Mouse (Mus musculus) adrenal gland, adult 18-20 months (tissue): Measurements from ENCODE around the gene Ston2. TPM values are rescaled to one million over a fixed set of nuclear protein-coding genes. Genes with fewer than 3 reads are reported as not detected.
A peak's percentile ranks its signal among the peaks of the same experiment; 100 is the strongest.

ENCODE experiments used
- DNase-seq, 2 experiments: peaks; one replicate each; pipeline ENCODE4 v3.0.0; 2021 to 2022; ENCODE audit warnings: low spot score in 2 of 2
- total RNA-seq, 2 experiments: library from RNA; stranded (reverse); gene quantifications; 1 replicate in 1 of 2; 2 replicates in 1 of 2; pipeline ENCODE4 v1.2.3; 2021

Gene Ston2
- total RNA-seq, 2 experiments from 2014 or later: 3.7 to 8.3 TPM

- no peak for DNase-seq
Observed at GRCm38 (mm10) chr12:91667741-91668140, 120.4 kb downstream of the Ston2 start.

GRCm38 (mm10) chr12:91666607-91667006, 121.6 kb downstream of the Ston2 start:
- no peak for DNase-seq

GRCm38 (mm10) chr12:91665431-91665830, 122.8 kb downstream of the Ston2 start:
- DNase-seq: no peak

GRCm38 (mm10) chr12:91663260-91663659, 124.9 kb downstream of the Ston2 start:
- no peak for DNase-seq

GRCm38 (mm10) chr12:91662844-91663243, 125.3 kb downstream of the Ston2 start:
- DNase-seq: no peak

- no peak for DNase-seq
Observed at GRCm38 (mm10) chr12:91660640-91661417, 127.4 kb downstream of the Ston2 start.

- no peak for DNase-seq
Observed at GRCm38 (mm10) chr12:91654399-91655122, 133.6 kb downstream of the Ston2 start.

GRCm38 (mm10) chr12:91648426-91648825, 139.8 kb downstream of the Ston2 start:
- no peak for DNase-seq

- no peak for DNase-seq
Observed at GRCm38 (mm10) chr12:91645361-91646123, 142.6 kb downstream of the Ston2 start.

- DNase-seq: no peak
Observed at GRCm38 (mm10) chr12:91643221-91643620, 145.0 kb downstream of the Ston2 start.

GRCm38 (mm10) chr12:91642426-91643093, 145.6 kb downstream of the Ston2 start:
- DNase-seq: no peak

- peak in 1 of 2 experiments; percentile 15 for DNase-seq
Observed at GRCm38 (mm10) chr12:91641631-91642141, 146.5 kb downstream of the Ston2 start.

- no peak for DNase-seq
Observed at GRCm38 (mm10) chr12:91641133-91641532, 147.1 kb downstream of the Ston2 start.

- DNase-seq: peak; percentile 18 to 46
Observed at GRCm38 (mm10) chr12:91640712-91641111, 147.5 kb downstream of the Ston2 start.

GRCm38 (mm10) chr12:91638351-91638750, 149.8 kb downstream of the Ston2 start:
- no peak for DNase-seq

GRCm38 (mm10) chr12:91637136-91637909, 150.9 kb downstream of the Ston2 start:
- DNase-seq: no peak

- DNase-seq: no peak
Observed at GRCm38 (mm10) chr12:91626482-91626881, 161.7 kb downstream of the Ston2 start.

GRCm38 (mm10) chr12:91625013-91625412, 163.2 kb downstream of the Ston2 start:
- DNase-seq: peak; percentile 16 to 54

- DNase-seq: no peak
Observed at GRCm38 (mm10) chr12:91609425-91609824, 178.8 kb downstream of the Ston2 start.

GRCm38 (mm10) chr12:91607678-91608077, 180.5 kb downstream of the Ston2 start:
- DNase-seq: no peak
